Mouse (Mus musculus): Measurements from ENCODE around the gene Slc4a2.
A peak's percentile ranks its signal among the peaks of the same experiment; 100 is the strongest.

DNA sequence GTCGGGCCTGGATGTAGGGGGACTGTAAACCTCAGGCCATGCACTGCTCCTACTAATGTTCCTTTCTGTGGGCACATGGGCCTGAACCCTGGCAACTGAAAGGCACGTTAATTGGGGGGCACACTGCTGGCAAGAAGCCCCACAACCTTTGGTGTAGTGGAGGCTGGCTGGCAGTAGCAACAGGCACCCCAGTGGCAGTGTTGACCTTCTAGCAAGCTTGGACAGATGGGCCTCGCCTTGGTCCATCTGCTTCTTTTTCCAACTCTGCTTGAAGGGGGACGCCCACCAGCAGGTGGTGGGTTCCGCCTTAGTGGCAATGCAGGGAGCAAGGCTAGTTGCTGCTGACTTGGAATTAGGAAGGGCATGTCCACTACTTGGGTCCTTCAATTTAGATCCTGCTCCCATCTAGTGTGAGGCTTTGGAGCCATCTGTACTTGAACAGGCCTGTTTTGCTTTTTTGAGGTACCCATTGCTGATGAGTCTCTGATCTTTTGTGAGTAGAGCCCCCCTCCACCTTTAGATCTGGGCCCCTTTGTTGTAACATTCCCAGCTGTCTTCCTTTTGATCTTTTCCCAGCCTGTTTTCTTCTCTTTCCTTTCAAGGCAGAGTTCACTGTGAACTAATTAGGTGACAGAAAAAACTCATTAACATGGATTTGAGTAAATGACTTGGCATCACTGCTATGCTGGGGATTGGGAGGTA, 29.8 kb downstream of the Slc4a2 start:
- TF ChIP-seq POLR2A (IDR thresholded peaks at IDR 0.05; ENCODE audit: borderline replicate concordance, insufficient read depth, low read length), result 0 out of 2 replicates have a peak, but pooled peaks have one; percentile 11
- no peak for TF ChIP-seq CTCF (IDR thresholded peaks at IDR 0.05; ENCODE audit: borderline replicate concordance, insufficient read depth, low read depth, low read length)
